Mouse (Mus musculus) CD8-positive naive resting alpha-beta T cell, adult 57 days (primary cell): ENCODE data around the gene Olfr1510. TPM values are rescaled to one million over a fixed set of nuclear protein-coding genes. Genes with fewer than 3 reads are reported as not detected.

Source experiments
- total RNA-seq: library from RNA; stranded (reverse); gene quantifications from one replicate; pipeline ENCODE4 v1.2.4, GENCODE M21; 2023

The Olfr1510 gene
- not detected for total RNA-seq

GRCm38 (mm10) chr14:52414273-52414672, at the start of gene Olfr1510:
Gene Olfr1510 (minus strand): TSS chr14:52414373.

DNA sequence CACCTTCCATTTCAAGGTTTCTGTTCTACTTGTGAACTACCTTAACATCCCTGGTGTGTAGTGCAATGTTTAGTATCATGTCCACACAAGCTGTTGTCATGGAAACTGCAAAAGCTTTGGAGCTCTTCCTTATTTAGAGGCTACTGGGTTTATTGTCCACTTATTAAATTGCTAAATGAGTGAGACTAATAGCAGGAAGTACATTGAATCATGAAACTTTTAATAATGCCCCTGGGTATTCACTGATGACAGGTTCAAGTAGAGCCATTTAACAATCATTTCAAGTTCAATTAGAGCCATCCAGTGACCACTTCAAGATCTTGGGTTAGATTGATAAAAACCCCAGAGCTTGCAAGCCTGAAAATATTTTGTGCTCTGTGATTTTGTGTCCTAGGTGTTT, 28.5 kb upstream of the Olfr1510 start, which contains the start of gene Olfr1509:
Gene Olfr1509 (plus strand): TSS at position 301 of the 400 bp plus-strand sequence.

DNA sequence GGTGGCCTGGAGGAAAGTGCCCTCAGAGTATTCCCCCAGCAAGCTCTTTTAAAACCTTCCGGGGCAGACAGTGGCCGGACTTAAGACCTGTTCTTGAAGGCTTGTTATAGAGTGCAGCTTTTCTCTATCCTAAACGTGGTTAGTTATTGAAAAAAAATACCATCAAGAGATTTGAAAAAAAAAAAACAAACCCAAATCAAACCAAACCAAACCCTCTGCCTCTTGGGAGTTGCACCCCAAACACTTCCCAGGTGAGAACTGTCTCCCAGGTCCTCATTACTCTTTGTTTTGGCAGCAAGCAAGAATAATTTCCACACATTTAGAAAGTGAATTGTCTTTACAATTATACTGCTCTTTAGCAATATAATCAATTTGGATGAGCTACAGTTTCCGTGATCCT, 16.9 kb downstream of the Olfr1510 start, which contains the start of gene Olfr1511:
Gene Olfr1511 (minus strand): TSS at position 101 of the 400 bp plus-strand sequence.

DNA sequence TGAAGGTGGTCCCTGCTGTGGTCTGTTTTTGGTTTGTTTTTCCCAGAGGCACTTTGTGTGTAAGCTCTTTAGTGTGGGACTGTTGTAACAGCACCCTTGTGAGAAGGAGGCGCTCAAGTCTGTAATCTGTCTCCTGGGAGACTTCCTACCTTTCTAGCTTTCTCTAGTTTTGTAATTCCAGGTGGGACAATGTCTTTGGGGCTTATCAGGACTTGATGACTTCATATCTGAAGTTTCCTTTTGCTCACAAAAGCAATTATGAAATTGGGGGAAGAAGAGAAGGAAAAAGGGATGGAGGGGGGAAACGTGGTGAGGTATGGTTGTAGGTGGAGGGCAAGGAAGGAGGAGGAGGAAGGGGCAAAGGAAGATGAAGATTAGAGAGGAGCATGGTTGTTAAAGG, 35.1 kb downstream of the Olfr1510 start, which contains the start of gene Olfr1512:
Gene Olfr1512 (minus strand): TSS at position 101 of the 400 bp plus-strand sequence.

Other genes with a start within 250 kb of the Olfr1510 start
- 63.9 TPM for gene Supt16, start 217.0 kb downstream of the Olfr1510 start, total RNA-seq
- gene Chd8, start 156.6 kb downstream of the Olfr1510 start, total RNA-seq, result 255 TPM
- 103 TPM for gene Tox4, start 135.2 kb downstream of the Olfr1510 start, total RNA-seq
- 15.4 TPM for gene Rab2b, start 134.8 kb downstream of the Olfr1510 start, total RNA-seq
- gene Mettl3, start 109.2 kb downstream of the Olfr1510 start, total RNA-seq, result 80.6 TPM
- 2.6 TPM for gene Sall2, start 85.6 kb downstream of the Olfr1510 start, total RNA-seq
- not detected for gene Olfr1513, start 58.0 kb downstream of the Olfr1510 start, total RNA-seq
- gene Olfr1512, start 35.2 kb downstream of the Olfr1510 start, total RNA-seq, result not detected
- not detected for gene Olfr1511, start 17.0 kb downstream of the Olfr1510 start, total RNA-seq
- not detected for gene Olfr1509, start 28.6 kb upstream of the Olfr1510 start, total RNA-seq
- not detected for gene Olfr1508, start 53.1 kb upstream of the Olfr1510 start, total RNA-seq
- gene Olfr1507, start 81.4 kb upstream of the Olfr1510 start, total RNA-seq, result 0.64 TPM